Mouse (Mus musculus) cerebellum, adult 2 months (tissue): ENCODE results near the gene Rapgef2. TPM values are rescaled to one million over a fixed set of nuclear protein-coding genes. Genes with fewer than 3 reads are reported as not detected.

ENCODE experiments used
- DNase-seq, 2 experiments: peaks; one replicate each; pipeline ENCODE4 v3.0.0; 2021
- H3K27ac ChIP-seq: fragments of 200-500 bp; 2 replicates; pipeline ENCODE4 v1.5.1; 2012; ENCODE audit warnings: low read length, control low read depth, inconsistent platforms; ENCODE audit not compliant: insufficient read depth
- H3K27me3 ChIP-seq: fragments of 200-500 bp; 2 replicates; pipeline ENCODE4 v1.6.1; 2012; ENCODE audit warnings: inconsistent platforms, mild to moderate bottlenecking, low read length, moderate library complexity; ENCODE audit not compliant: control insufficient read depth, insufficient read depth
- H3K4me1 ChIP-seq: fragments of 200-500 bp; 2 replicates; pipeline ENCODE4 v1.6.1; 2011; ENCODE audit warnings: low read length; ENCODE audit not compliant: control insufficient read depth, insufficient read depth
- H3K4me3 ChIP-seq: fragments of 200-500 bp; replicated peaks from 2 replicates; pipeline ENCODE3; 2011; ENCODE audit warnings: mild to moderate bottlenecking, low read depth, low read length, control low read depth; ENCODE audit not compliant: insufficient read depth
- CTCF ChIP-seq: fragments of 200-500 bp; IDR thresholded peaks from 2 replicates; pipeline ENCODE4 v1.5.1; 2011; ENCODE audit warnings: low read depth, mild to moderate bottlenecking, control low read depth, low read length, moderate library complexity, borderline replicate concordance; ENCODE audit not compliant: insufficient read depth
- POLR2A ChIP-seq: fragments of 200-500 bp; IDR thresholded peaks from 2 replicates; pipeline ENCODE4 v1.6.1; 2011; ENCODE audit warnings: low read length, control low read depth, borderline replicate concordance; ENCODE audit not compliant: insufficient read depth
- WGBS: fragments of 180-500 bp; shearing (Covaris S2); methylation state at CpG from one replicate; pipeline ENCODE4 v1.1.7; 2018; 5-methylcytosine and 5-hydroxymethylcytosine counted together
- polyA plus RNA-seq: library from polyadenylated mRNA; depleted of rRNA; stranded (reverse); fragments of >200 nt; gene quantifications from 2 replicates; pipeline ENCODE4 v1.2.3, GENCODE M21; 2012

Gene Rapgef2
- polyA plus RNA-seq, 1 experiment: 30.5 TPM

DNA sequence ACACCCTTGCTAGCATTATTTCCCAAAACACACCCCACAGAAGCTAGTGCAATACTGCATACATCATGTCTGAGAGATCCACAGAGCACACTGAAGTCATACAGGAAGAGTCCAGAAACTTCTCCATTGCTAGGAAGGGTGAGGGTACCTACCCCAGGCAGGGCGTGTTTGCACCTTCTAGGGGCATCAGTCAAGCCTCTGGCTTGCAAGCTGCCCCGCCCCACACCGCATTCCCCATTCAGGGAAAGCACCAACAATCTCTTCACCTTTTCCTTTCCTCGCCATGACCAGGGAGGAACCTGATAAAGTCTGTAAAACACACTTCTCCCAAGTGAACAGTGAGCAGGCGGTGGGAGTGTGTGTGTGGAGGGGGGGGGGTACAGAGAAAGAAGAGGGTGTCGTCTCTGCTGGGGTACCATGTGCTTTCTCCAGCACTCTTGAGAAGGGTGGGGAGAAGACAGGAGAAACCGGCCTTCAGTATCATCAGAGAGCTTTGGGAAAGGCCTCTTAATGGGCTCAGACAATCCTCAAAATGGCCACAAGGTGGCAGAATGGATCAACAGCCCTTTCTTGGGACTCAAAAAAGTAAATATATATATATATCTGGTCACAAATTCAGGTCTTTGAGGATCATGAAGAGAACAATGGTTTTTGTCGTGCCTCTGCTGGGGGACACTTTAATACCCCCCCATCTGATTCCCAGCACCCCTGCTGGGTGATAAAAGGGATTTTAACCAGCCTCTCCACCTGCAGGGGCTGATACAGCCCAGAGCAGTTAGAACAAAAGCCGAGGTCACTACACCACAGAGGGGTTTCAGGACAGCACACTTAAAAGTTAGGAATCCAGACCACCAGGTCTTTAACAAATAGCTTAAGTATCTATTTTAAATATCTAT lies 64.8 kb downstream of the Rapgef2 start:
- TF ChIP-seq CTCF (peak; percentile 43; the same call in 1 of the 2 replicates), POLR2A (no peak)
- Histone ChIP-seq H3K4me3 (no peak overlapping the region), H3K4me1 (peaks cover 9% of the 10 kb centered on the region; the same call in 1 of the 2 replicates), H3K27ac (no peak overlapping the region), H3K27me3 (no peaks in the 10 kb centered on the region)
- 44% methylated on average over 9 of the region's 9 CpGs for WGBS
- peak; percentile 68 to 74 for DNase-seq

DNA sequence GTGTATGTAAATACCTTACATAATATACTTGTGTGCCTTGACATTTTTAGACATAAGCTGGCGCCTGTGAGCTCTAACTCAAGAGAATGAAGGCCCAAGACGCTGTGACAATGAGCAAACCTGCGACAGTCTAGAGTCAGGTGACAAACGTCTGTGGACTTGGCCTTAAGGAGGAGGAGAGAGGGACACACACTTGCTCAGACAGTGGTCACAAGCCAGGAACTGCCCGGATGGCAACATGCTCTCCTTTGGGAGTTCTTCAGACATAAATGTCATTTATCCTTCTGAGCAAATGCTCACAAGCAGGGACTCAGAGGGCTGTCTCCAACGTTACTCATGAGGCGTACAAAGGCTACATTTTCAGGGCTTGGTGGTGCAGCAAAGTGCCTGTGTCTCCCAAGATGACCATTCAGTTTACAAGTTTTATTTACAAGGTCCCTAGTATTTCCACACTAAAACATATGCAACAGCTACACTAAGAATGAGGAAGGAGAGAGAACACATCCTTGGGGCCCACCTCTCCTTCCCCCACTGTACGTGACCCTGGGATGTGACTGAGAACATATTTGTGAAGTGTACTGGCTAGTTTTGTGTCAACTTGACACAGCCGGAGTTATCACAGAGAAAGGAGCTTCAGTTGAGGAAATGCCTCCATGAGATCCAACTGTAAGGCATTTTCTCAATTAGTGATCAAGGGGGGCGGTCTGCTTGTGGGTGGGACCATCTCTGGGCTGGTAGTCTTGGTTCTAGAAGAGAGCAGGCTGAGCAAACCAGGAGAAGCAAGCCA lies 67.0 kb downstream of the Rapgef2 start:
- 0 out of 2 replicates have a peak overlapping the region, but pooled peaks have one; percentile 1 for H3K27ac ChIP-seq
- no peaks in the 10 kb centered on the region for H3K27me3 ChIP-seq
- TF ChIP-seq POLR2A (no peak), CTCF (no peak)
- no peak overlapping the region for H3K4me3 ChIP-seq
- DNase-seq: peak in 1 of 2 experiments; percentile 31
- peaks cover 9% of the 10 kb centered on the region; the same call in 1 of the 2 replicates for H3K4me1 ChIP-seq
- 41% methylated on average over 10 of the region's 10 CpGs for WGBS

- no peaks in the 10 kb centered on the region for H3K27me3 ChIP-seq
- peaks cover 9% of the 10 kb centered on the region; the same call in 1 of the 2 replicates for H3K4me1 ChIP-seq
- DNase-seq: no peak
- TF ChIP-seq CTCF (no peak), POLR2A (no peak)
- 50% methylated on average over 4 of the region's 4 CpGs for WGBS
- no peak overlapping the region for H3K27ac ChIP-seq
- no peak overlapping the region for H3K4me3 ChIP-seq
These were observed 67.7 kb downstream of the Rapgef2 start for GRCm38 (mm10) chr3:79218566-79219051.

- no peak overlapping the region for H3K27ac ChIP-seq
- WGBS: 79% methylated on average over 5 of the region's 5 CpGs
- TF ChIP-seq POLR2A (no peak), CTCF (no peak)
- H3K4me1 ChIP-seq: peaks cover 5% of the 10 kb centered on the region
- H3K4me3 ChIP-seq: no peak overlapping the region
- no peak for DNase-seq
- no peaks in the 10 kb centered on the region for H3K27me3 ChIP-seq
These were observed 76.1 kb downstream of the Rapgef2 start for GRCm38 (mm10) chr3:79210243-79210642.

DNA sequence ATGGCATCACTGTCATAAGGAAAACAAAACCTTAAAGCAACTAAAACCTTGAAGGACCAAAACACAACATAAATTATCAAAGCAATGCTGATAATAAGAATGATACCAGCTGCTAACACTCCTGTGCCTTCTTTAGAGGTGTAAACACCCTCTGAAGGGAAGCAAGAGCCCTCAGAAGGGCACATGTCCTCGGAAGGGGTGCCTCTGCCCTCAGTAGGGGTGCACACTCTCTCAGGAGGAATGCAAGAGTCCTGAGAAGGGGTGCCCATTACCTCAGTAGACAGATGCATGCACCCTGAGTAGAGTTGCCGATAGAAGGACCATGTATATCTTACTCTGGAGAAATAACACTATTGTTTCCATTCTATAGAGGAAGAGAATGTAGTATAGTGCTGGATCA lies 79.1 kb downstream of the Rapgef2 start:
- WGBS: 86% methylated on average over 2 of the region's 2 CpGs
- DNase-seq: no peak
- TF ChIP-seq CTCF: no peak
- no peak for TF ChIP-seq POLR2A
- Histone ChIP-seq H3K4me3 (no peak overlapping the region), H3K4me1 (peaks cover 9% of the 10 kb centered on the region), H3K27me3 (no peaks in the 10 kb centered on the region), H3K27ac (no peak overlapping the region)

GRCm38 (mm10) chr3:79206524-79206923 lies 79.8 kb downstream of the Rapgef2 start:
- TF ChIP-seq POLR2A (no peak), CTCF (no peak)
- WGBS: 97% methylated on average over 7 of the region's 7 CpGs

GRCm38 (mm10) chr3:79205981-79206380 lies 80.3 kb downstream of the Rapgef2 start:
- Histone ChIP-seq H3K4me3 (no peak overlapping the region), H3K4me1 (peaks cover 4% of the 10 kb centered on the region), H3K27me3 (no peaks in the 10 kb centered on the region), H3K27ac (no peak overlapping the region)
- TF ChIP-seq CTCF (no peak), POLR2A (no peak)
- no peak for DNase-seq
- 71% methylated on average over 4 of the region's 4 CpGs for WGBS

More at GRCm38 (mm10) chr3:79206524-79206923, 79.8 kb downstream of the Rapgef2 start:
- DNase-seq: no peak
- Histone ChIP-seq H3K27ac (no peak overlapping the region), H3K4me3 (no peak overlapping the region), H3K27me3 (no peaks in the 10 kb centered on the region), H3K4me1 (peaks cover 7% of the 10 kb centered on the region)

GRCm38 (mm10) chr3:79205112-79205511 lies 81.2 kb downstream of the Rapgef2 start:
- no peaks in the 10 kb centered on the region for H3K27me3 ChIP-seq
- 46% methylated on average over 3 of the region's 3 CpGs for WGBS
- DNase-seq: no peak
- TF ChIP-seq POLR2A: no peak
- TF ChIP-seq CTCF: no peak
- H3K4me3 ChIP-seq: no peak overlapping the region
- peak overlapping the region; percentile 28; the same call in 1 of the 2 replicates for H3K27ac ChIP-seq
- peaks cover 4% of the 10 kb centered on the region for H3K4me1 ChIP-seq
